Mouse (Mus musculus) lung, embryonic 16.5 days (tissue): ENCODE measurements around the gene Clec12b. TPM values are rescaled to one million over a fixed set of nuclear protein-coding genes. Genes with fewer than 3 reads are reported as not detected.

ENCODE experiments used
- ATAC-seq: fragments of 200-750 bp; cut with Nextera tagmentation; 2 replicates; pipeline ENCODE4 v1.8.0; 2017; ENCODE audit warnings: low read depth, mild to moderate bottlenecking, moderate library complexity
- H3K27ac ChIP-seq: fragments of 300-500 bp; sonication (generic); 2 replicates; pipeline ENCODE4 v1.5.1; 2014; ENCODE audit warnings: mild to moderate bottlenecking, control low read depth, low read length
- H3K27me3 ChIP-seq: fragments of 300-500 bp; sonication (generic); 2 replicates; pipeline ENCODE4 v1.6.1; 2014; ENCODE audit warnings: low read depth, low read length, mixed read lengths; ENCODE audit not compliant: control insufficient read depth, insufficient read depth
- H3K36me3 ChIP-seq: fragments of 300-500 bp; sonication (generic); 2 replicates; pipeline ENCODE4 v1.6.1; 2014; ENCODE audit warnings: low read length; ENCODE audit not compliant: control insufficient read depth, insufficient read depth
- H3K4me1 ChIP-seq: fragments of 300-500 bp; sonication (generic); replicated peaks from 2 replicates; pipeline ENCODE4 v1.6.1; 2014; ENCODE audit warnings: low read length, mixed read lengths; ENCODE audit not compliant: control insufficient read depth, insufficient read depth
- H3K4me2 ChIP-seq: fragments of 300-500 bp; sonication (generic); 2 replicates; pipeline ENCODE4 v1.6.1; 2014; ENCODE audit warnings: low read depth, low read length, control low read depth
- H3K4me3 ChIP-seq: fragments of 300-500 bp; sonication (generic); 2 replicates; pipeline ENCODE4 v1.5.1; 2014; ENCODE audit warnings: mild to moderate bottlenecking, low read length, control low read depth
- H3K9ac ChIP-seq: fragments of 300-500 bp; sonication (generic); 2 replicates; pipeline ENCODE4 v1.6.1; 2014; ENCODE audit warnings: low read length, control low read depth
- H3K9me3 ChIP-seq: fragments of 300-500 bp; sonication (generic); 2 replicates; pipeline ENCODE4 v1.6.1; 2016; ENCODE audit warnings: low read length; ENCODE audit not compliant: control insufficient read depth
- WGBS: fragments of 180-500 bp; shearing (Covaris S2); extraction: QIAGEN DNeasy Blood & Tissue Kit; methylation state at CpG from one replicate; pipeline ENCODE4 v1.1.7; 2014; 5-methylcytosine and 5-hydroxymethylcytosine counted together
- polyA plus RNA-seq: library from polyadenylated mRNA; unstranded; fragments of >200 nt; fragmentation: Nextera tagmentation; extraction: Ambion mirVana; gene quantifications from 2 replicates; pipeline ENCODE4 v1.2.1, GENCODE M21; 2015

Clec12b gene
- polyA plus RNA-seq, 1 experiment from 2014 or later: 0.36 TPM

- ATAC-seq: no peak
- Histone ChIP-seq H3K9me3 (no peaks in the 10 kb centered on the region), H3K4me2 (no peak overlapping the region), H3K4me3 (no peak overlapping the region), H3K27ac (no peak overlapping the region), H3K9ac (no peak overlapping the region), H3K36me3 (no peaks in the 10 kb centered on the region), H3K4me1 (no peaks in the 10 kb centered on the region), H3K27me3 (no peaks in the 10 kb centered on the region)
- WGBS: 40% methylated on average over 13 of the region's 13 CpGs
Measured at GRCm38 (mm10) chr6:129326568-129327150, 59.0 kb downstream of the Clec12b start.

DNA sequence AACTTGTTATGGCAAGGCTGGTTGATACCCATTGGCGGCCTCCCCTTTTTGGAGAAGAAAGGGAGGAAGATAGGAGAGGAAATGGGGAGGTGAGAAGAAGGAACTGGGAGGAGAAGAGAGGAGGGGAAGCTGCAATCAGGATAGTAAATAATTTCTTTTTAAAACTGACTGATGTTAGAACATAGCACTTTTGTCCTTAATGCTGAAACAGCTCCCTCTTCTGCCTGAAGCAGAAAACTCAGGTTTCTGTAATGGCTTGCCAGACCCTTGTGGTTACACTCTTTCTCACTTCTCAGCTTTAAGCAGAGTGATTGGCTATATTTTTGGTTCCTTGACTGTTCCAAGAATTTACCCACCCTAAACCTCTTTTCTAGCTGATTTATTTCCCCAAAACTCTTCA, 59.7 kb downstream of the Clec12b start:
- no peak overlapping the region for H3K9ac ChIP-seq
- no peak overlapping the region for H3K4me3 ChIP-seq
- H3K36me3 ChIP-seq: no peaks in the 10 kb centered on the region
- H3K4me1 ChIP-seq: no peaks in the 10 kb centered on the region
- no peak overlapping the region for H3K27ac ChIP-seq
- no peak overlapping the region for H3K4me2 ChIP-seq
- WGBS: 48% methylated on average over 1 of the region's 1 CpGs
- no peaks in the 10 kb centered on the region for H3K27me3 ChIP-seq
- no peak for ATAC-seq
- H3K9me3 ChIP-seq: no peaks in the 10 kb centered on the region

Other genes starting within 250 kb of the Clec12b start
- gene Clec2d, start 205.3 kb downstream of the Clec12b start, polyA plus RNA-seq: 2.0 and 2.3 TPM in 2 replicates
- gene Cd69, start 110.4 kb downstream of the Clec12b start, polyA plus RNA-seq: 0.09 and 0.18 TPM in 2 replicates
- not detected in 2 replicates for gene 4922502D21Rik, start 54.1 kb downstream of the Clec12b start, polyA plus RNA-seq
- gene Clec12a, start 43.2 kb downstream of the Clec12b start, polyA plus RNA-seq: 3.3 and 4.3 TPM in 2 replicates
- 2.8 and 3.7 TPM in 2 replicates for gene Clec1b, start 11.4 kb upstream of the Clec12b start, polyA plus RNA-seq
- 1.5 and 1.6 TPM in 2 replicates for gene Clec9a, start 23.0 kb upstream of the Clec12b start, polyA plus RNA-seq
- gene Clec1a, start 66.1 kb upstream of the Clec12b start, polyA plus RNA-seq: 35.9 and 37.0 TPM in 2 replicates
- gene Olr1, start 121.3 kb upstream of the Clec12b start, polyA plus RNA-seq: 0.11 and 0.15 TPM in 2 replicates
- gene Tmem52b, start 126.7 kb upstream of the Clec12b start, polyA plus RNA-seq: 0.09 TPM in 1 of 2 replicates, not detected in the other
- gene Gabarapl1, start 147.3 kb upstream of the Clec12b start, polyA plus RNA-seq: 48.0 and 48.3 TPM in 2 replicates
- not detected in 2 replicates for gene Klre1, start 192.0 kb upstream of the Clec12b start, polyA plus RNA-seq
- gene Klrd1, start 205.9 kb upstream of the Clec12b start, polyA plus RNA-seq: 0.51 and 2.0 TPM in 2 replicates
- gene Klrk1, start 238.0 kb upstream of the Clec12b start, polyA plus RNA-seq: 0.30 and 0.52 TPM in 2 replicates